Mouse (Mus musculus): Measurements from ENCODE around the gene Fads6. TPM values are rescaled to one million over a fixed set of nuclear protein-coding genes. Genes with fewer than 3 reads are reported as not detected.

The Fads6 gene
- polyA plus RNA-seq, 1 experiment, result 1.9 TPM

- Histone ChIP-seq H3K4me3 (ENCODE audit: insufficient read depth, low read length) (peak overlapping the region; percentile 3; the same call in 1 of the 2 replicates), H3K4me1 (ENCODE audit: control insufficient read depth, insufficient read depth, low read length) (peaks cover 26% of the 10 kb centered on the region), H3K27ac (ENCODE audit: insufficient read depth, low read depth, low read length) (peak overlapping the region; percentile 11; the same call in 1 of the 2 replicates)
- no peak for TF ChIP-seq CTCF (IDR thresholded peaks at IDR 0.05; ENCODE audit: low read depth, low read length)
- no peak for TF ChIP-seq POLR2A (IDR thresholded peaks at IDR 0.05; ENCODE audit: borderline replicate concordance, low read depth, low read length)
Measured at GRCm38 (mm10) chr11:115279726-115280125, 17.7 kb downstream of the Fads6 start.

- Histone ChIP-seq H3K27ac (ENCODE audit: insufficient read depth, low read depth, low read length) (no peak overlapping the region; the same call in 1 of the 2 replicates), H3K4me3 (ENCODE audit: insufficient read depth, low read length) (no peak overlapping the region), H3K4me1 (ENCODE audit: control insufficient read depth, insufficient read depth, low read length) (peaks cover 24% of the 10 kb centered on the region)
- no peak for TF ChIP-seq POLR2A (IDR thresholded peaks at IDR 0.05; ENCODE audit: borderline replicate concordance, low read depth, low read length)
- no peak for TF ChIP-seq CTCF (IDR thresholded peaks at IDR 0.05; ENCODE audit: low read depth, low read length)
Measured at GRCm38 (mm10) chr11:115278176-115278575, 19.3 kb downstream of the Fads6 start.

DNA sequence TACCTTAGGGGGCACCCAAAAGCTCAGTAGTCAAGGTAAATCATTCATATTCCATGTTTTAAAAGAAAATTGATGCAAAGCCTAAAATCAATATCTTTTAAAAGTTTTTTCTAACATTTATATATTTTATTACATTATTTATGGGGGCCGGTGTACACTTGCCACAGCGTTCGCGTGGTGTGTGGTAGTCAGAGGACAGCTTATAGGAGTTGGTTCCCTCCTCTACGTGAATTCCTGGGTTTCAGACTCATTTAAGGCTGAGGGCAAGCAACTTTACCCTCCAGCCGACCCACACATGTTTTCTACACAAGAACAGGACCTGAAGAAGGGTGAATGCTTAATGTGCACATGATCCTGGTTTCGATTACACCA is 19.9 kb downstream of the Fads6 start:
- TF ChIP-seq POLR2A (IDR thresholded peaks at IDR 0.05; ENCODE audit: borderline replicate concordance, low read depth, low read length) (no peak), CTCF (IDR thresholded peaks at IDR 0.05; ENCODE audit: low read depth, low read length) (no peak)
- H3K4me3 ChIP-seq (ENCODE audit: insufficient read depth, low read length), result peak overlapping the region; percentile 78
- peaks cover 24% of the 10 kb centered on the region for H3K4me1 ChIP-seq (ENCODE audit: control insufficient read depth, insufficient read depth, low read length)
- H3K27ac ChIP-seq (ENCODE audit: insufficient read depth, low read depth, low read length), result peak overlapping the region; percentile 78

DNA sequence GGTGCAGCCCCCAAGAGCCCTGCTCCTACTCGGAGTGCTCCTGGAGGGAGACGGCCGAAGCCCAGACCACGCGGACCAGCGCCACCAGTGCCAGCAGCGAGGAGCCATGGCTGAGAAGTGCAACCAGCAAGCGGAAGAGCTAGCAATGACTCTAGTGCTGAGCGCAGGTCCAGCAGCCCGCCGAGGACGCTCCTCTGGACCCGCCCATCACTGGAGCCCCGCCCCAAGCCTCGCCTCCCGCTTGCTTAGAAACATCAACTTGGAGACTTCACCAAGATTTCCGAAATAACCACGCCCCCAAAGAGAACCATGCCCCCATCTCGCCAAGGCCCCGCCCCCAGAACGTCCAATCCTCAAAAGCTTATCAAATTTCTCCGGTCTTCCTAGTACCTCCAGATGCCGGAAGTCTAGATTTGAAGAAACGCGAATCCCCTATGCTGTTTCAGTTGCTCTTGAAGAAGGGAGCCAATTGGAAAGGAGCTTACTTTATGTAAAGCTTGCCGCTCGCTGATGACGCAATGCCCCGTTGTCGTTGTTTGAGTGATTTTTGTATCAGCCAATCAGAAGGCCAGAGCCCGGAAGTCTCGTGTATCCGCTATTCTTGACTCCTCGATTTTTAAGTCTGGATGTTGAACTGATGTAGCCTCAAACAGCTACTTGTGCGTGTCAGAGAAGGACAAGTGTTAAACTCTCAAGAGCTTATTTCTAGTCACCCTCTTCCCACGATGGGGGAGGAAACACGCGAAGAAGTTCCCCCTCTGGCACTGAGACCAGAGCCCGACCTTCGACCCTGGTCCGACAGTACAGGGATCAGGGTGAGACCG is 20.5 kb downstream of the Fads6 start, which contains the start of gene Fdxr:
Gene Fdxr (minus strand): TSS at position 271 of the 824 bp plus-strand sequence.
- TF ChIP-seq POLR2A (IDR thresholded peaks at IDR 0.05; ENCODE audit: borderline replicate concordance, low read depth, low read length) (no peak; the same call in 1 of the 2 replicates), CTCF (IDR thresholded peaks at IDR 0.05; ENCODE audit: low read depth, low read length) (no peak)
- Histone ChIP-seq H3K4me1 (ENCODE audit: control insufficient read depth, insufficient read depth, low read length) (peaks cover 24% of the 10 kb centered on the region), H3K4me3 (ENCODE audit: insufficient read depth, low read length) (peak within 1 kb of the TSS; percentile 80), H3K27ac (ENCODE audit: insufficient read depth, low read depth, low read length) (peak within 1 kb of the TSS; percentile 78)

DNA sequence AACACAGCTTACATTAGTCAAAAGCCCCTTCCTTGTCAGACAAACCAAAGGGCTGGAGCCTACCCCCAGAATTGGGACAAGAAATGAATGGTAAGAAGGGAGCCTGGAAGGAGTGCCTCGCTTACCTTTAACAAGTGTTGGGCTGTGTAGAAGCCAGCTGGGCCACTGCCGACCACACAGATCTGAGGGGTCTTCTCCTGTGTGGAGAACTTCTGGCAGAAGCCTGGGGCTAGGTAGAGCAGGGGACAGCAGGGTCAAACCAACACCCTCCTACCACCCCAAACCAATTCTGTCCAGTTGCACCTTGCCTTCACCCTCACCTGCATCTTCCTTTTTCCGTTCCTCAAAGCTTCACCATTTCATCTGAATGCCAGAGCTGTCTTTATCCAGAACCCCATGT is 21.5 kb downstream of the Fads6 start:
- peaks cover 24% of the 10 kb centered on the region for H3K4me1 ChIP-seq (ENCODE audit: control insufficient read depth, insufficient read depth, low read length)
- H3K27ac ChIP-seq (ENCODE audit: insufficient read depth, low read depth, low read length), result no peak overlapping the region
- peak overlapping the region; percentile 80 for H3K4me3 ChIP-seq (ENCODE audit: insufficient read depth, low read length)
- TF ChIP-seq POLR2A (IDR thresholded peaks at IDR 0.05; ENCODE audit: borderline replicate concordance, low read depth, low read length) (no peak), CTCF (IDR thresholded peaks at IDR 0.05; ENCODE audit: low read depth, low read length) (no peak)

DNA sequence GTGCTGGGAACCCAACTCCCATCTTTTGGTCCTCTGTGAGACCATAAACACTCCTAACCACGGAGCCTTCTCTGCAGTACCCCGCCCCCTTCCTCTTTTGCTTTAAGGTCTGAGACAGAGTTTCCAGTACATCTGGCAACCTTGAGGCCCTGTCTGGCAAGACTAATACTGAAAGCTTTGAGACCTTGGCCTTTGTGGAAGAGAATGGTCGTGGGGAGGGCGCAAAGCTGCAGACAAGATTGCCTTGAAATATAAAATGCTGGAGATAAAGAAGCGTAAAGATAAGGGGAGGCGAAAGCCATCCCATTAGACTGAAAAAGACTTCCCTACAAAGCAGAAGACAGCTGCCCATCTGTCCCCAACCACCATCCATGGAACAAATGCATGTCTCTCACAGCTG is 22.0 kb downstream of the Fads6 start:
- Histone ChIP-seq H3K4me3 (ENCODE audit: insufficient read depth, low read length) (no peak overlapping the region), H3K27ac (ENCODE audit: insufficient read depth, low read depth, low read length) (no peak overlapping the region), H3K4me1 (ENCODE audit: control insufficient read depth, insufficient read depth, low read length) (peaks cover 24% of the 10 kb centered on the region)
- TF ChIP-seq CTCF (IDR thresholded peaks at IDR 0.05; ENCODE audit: low read depth, low read length) (no peak), POLR2A (IDR thresholded peaks at IDR 0.05; ENCODE audit: borderline replicate concordance, low read depth, low read length) (no peak)

GRCm38 (mm10) chr11:115274771-115275170 is 22.7 kb downstream of the Fads6 start:
- H3K27ac ChIP-seq (ENCODE audit: insufficient read depth, low read depth, low read length), result no peak overlapping the region
- TF ChIP-seq CTCF (IDR thresholded peaks at IDR 0.05; ENCODE audit: low read depth, low read length), result no peak
- TF ChIP-seq POLR2A (IDR thresholded peaks at IDR 0.05; ENCODE audit: borderline replicate concordance, low read depth, low read length), result no peak
- H3K4me3 ChIP-seq (ENCODE audit: insufficient read depth, low read length), result no peak overlapping the region
- peaks cover 18% of the 10 kb centered on the region for H3K4me1 ChIP-seq (ENCODE audit: control insufficient read depth, insufficient read depth, low read length)

DNA sequence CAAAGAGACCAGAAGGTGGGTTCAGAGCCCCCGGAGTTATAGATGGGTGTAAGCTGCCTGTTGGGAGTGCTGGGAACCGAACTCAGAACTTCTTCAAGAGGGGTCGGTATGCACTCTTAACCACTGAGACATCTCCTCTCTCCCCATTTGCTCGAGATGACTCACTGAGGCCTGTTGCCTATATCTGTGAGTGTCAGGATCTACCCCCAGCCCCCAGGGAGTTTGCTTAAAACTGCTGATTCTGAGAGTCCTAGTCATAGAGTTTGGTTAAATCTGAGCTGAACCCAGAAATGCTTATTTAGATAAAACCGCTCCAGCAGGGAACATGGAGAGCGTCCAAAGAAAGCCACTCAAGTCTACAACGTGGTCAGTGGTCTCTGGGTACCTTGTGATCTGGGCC is 23.3 kb downstream of the Fads6 start:
- no peak overlapping the region for H3K27ac ChIP-seq (ENCODE audit: insufficient read depth, low read depth, low read length)
- H3K4me1 ChIP-seq (ENCODE audit: control insufficient read depth, insufficient read depth, low read length), result peaks cover 17% of the 10 kb centered on the region
- no peak for TF ChIP-seq POLR2A (IDR thresholded peaks at IDR 0.05; ENCODE audit: borderline replicate concordance, low read depth, low read length)
- no peak for TF ChIP-seq CTCF (IDR thresholded peaks at IDR 0.05; ENCODE audit: low read depth, low read length)
- no peak overlapping the region for H3K4me3 ChIP-seq (ENCODE audit: insufficient read depth, low read length)

DNA sequence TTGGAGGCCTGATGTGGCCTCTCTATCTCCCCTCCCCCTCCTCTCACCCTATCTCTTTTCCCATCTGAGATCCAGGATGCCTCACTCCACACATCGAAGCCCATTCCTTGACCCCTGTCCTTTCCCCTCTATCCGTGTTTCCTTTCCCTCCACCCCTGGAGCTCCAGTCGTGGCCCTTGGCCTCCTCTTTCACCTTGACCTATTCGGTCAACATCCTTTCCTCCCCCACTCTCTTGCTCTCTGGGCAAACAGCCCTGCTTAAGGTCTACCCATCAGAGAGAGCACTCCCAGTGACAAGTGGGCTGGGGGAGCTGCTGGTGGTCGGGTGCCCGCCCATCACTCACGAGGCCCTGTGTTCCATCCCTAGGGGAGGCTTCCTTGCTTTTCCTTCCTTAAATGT is 23.7 kb downstream of the Fads6 start:
- H3K4me1 ChIP-seq (ENCODE audit: control insufficient read depth, insufficient read depth, low read length), result peaks cover 17% of the 10 kb centered on the region
- no peak for TF ChIP-seq CTCF (IDR thresholded peaks at IDR 0.05; ENCODE audit: low read depth, low read length)
- no peak for TF ChIP-seq POLR2A (IDR thresholded peaks at IDR 0.05; ENCODE audit: borderline replicate concordance, low read depth, low read length)
- no peak overlapping the region for H3K4me3 ChIP-seq (ENCODE audit: insufficient read depth, low read length)
- H3K27ac ChIP-seq (ENCODE audit: insufficient read depth, low read depth, low read length), result no peak overlapping the region

DNA sequence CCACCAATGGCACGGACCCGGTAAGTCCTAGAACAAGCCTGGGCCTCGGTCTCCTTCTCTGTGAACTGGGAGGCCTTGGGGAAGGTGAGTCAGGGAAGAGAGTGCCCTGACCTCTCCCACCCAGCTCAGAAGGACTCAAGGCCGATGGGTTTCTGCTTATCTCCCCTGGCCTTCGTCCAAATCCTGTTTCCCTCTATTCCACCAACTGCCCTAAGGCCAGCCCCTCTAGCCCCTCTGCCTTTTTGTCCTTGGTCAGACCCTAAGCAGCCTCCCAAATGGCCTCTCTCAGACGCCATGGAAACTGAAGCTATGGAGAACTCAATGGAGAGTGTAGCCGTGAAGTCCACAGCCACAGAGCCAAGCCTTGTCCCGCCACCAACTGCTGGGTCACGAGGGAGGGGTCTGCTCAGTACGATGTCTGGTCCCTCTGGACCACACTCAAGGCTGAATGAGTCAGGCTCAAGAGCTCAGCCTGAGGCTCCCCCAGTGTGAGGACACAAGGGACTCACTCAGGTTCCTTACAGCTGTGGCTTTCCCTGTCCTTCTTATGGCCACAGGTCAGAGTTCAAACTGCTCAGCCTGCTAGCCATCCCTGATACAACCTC is 24.5 kb downstream of the Fads6 start:
- peaks cover 12% of the 10 kb centered on the region for H3K4me1 ChIP-seq (ENCODE audit: control insufficient read depth, insufficient read depth, low read length)
- TF ChIP-seq CTCF (IDR thresholded peaks at IDR 0.05; ENCODE audit: low read depth, low read length) (no peak), POLR2A (IDR thresholded peaks at IDR 0.05; ENCODE audit: borderline replicate concordance, low read depth, low read length) (no peak)
- no peak overlapping the region for H3K4me3 ChIP-seq (ENCODE audit: insufficient read depth, low read length)
- no peak overlapping the region for H3K27ac ChIP-seq (ENCODE audit: insufficient read depth, low read depth, low read length)

Measured in bone marrow macrophage, adult 2 months (primary cell).